Mouse (Mus musculus) adrenal gland, postnatal 25 days (tissue): Measurements from ENCODE around the gene Tcp10a. TPM values are rescaled to one million over a fixed set of nuclear protein-coding genes. Genes with fewer than 3 reads are reported as not detected.
"Not testable (repeated sequence)": the region's sequence is repeated elsewhere in the genome, so short reads cannot be mapped to it uniquely, and the experiment has no call there.

Source experiments
- DNase-seq: peaks from one replicate; pipeline ENCODE4 v3.0.0; 2021; ENCODE audit warnings: mixed read lengths
- long read RNA-seq: library from polyadenylated mRNA; stranded (forward); transcript quantifications from one replicate; pipeline ENCODE4 v2.0.0, GENCODE M21; 2021
- total RNA-seq: library from RNA; stranded (reverse); gene quantifications from 2 replicates; pipeline ENCODE4 v1.2.3, GENCODE M21; 2021

Tcp10a gene
- 0.24 TPM in 1 of 2 replicates, not detected in the other for total RNA-seq
- long read RNA-seq, result 0 reads

DNA sequence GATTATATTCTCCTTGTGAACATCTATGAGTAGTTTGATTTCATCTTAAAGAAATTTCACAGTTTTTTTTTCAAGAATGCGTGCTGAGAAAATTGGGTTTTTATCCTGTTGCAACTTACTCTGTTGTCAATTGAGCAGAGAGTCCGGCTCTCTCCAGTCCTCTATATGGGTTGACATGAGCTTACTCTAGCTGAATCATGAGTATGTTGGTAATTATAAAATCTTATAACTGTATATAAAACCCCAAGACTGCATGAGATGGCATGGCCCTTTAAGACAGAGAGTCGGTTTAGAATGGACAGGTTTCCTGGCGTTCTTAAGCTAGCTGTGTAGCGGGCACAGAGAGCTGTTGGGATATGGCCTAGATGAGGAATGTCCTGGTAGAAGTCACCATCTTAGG, at the start of gene Tcp10a:
Tcp10a (plus strand) TSS at position 301 of the 400 bp plus-strand sequence.
- not testable (repeated sequence) for DNase-seq

DNA sequence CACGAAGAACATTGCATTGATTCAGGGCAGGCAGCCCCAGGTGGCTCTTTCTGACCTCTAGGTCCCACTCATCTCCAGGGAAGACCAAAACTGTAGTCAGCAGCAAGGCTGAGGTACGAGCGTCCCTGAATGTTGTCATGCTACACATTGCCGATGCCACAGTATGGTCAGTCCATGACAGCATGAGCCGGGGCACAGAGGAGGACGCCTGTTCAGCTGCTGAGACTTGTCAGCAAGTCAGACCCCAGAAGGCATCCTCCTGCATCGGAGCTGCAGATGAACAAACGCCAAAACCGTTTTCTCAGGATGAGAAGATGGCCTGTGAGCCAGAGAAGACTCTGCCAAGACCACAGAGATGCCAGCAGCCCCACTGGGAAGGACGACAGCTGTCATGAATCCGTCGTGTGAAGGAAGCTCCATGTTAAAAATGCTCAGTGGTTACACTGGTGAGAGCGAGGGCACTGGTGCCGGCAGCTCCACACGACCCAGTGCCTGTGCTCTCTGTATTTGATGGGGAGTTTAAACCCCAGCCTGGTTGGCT, 45.7 kb upstream of the Tcp10a start:
- DNase-seq, result no peak

DNA sequence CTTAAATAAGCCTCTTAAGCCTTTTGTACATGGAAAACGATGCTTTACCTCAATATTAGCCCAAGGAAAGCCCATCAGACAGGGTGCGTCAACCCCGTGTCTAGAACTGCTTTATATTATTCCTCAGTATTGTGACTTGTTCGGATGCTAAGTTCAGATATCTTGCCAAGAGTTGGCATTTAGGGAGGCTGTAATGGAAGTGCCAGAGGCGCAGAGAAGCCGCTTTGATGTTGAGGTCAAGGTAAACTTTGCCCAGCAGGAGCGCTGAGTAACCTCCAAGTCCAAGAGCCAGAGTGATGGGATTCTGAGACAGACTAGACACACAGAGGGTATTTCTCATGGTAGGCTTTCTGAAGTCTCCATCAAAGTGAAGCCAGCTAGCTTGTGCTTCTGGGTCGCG, 45.2 kb upstream of the Tcp10a start:
- no peak for DNase-seq

DNA sequence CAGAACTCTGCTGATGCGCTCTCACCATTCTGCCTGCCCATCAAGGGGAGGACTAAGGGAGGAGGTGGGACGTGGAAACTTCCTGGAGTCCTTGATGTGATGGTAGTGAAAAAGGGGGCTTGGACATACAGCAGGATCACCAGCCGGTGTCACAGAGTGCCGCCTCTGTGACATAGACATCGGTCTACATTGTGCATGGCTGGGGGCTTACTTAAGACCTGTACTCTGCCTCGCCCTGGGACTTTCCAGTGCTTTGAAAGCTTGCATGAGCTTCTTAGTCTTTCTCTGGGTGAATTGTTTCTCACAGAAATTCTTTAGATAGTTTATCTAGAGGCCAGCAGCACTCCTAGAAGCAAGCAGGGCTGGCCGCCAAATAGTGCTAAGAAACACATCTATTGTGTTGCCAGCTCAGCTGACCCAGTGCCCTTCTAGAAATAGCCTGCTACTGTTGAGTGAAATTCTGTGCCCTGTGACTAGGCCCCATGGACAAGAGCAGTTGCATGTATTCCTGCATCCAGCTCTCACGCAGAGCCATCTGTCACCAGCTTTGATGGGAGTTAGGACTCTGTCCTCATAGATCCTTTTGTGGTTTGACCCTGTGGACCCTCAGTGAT, 40.0 kb upstream of the Tcp10a start:
- DNase-seq, result peak; percentile 62

DNA sequence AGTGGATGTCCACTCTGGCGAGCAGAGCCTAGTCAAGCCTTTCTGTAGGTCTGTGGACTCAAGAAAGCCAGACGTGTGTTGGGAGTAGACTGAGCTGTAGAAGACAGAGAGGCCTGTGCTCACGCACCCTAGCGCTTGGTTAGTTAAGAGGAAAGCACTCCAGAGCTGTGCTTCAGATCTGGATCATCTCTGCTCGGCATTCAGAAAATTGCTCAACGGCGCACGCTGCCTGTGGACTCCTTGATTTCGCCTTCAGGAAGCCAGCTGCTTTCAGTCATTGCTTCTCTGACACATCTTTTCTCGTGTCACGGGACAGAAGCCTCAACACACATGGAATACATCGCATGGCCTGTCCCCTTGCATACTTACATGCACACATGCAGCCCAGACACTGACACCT, 39.2 kb upstream of the Tcp10a start:
- DNase-seq, result no peak

DNA sequence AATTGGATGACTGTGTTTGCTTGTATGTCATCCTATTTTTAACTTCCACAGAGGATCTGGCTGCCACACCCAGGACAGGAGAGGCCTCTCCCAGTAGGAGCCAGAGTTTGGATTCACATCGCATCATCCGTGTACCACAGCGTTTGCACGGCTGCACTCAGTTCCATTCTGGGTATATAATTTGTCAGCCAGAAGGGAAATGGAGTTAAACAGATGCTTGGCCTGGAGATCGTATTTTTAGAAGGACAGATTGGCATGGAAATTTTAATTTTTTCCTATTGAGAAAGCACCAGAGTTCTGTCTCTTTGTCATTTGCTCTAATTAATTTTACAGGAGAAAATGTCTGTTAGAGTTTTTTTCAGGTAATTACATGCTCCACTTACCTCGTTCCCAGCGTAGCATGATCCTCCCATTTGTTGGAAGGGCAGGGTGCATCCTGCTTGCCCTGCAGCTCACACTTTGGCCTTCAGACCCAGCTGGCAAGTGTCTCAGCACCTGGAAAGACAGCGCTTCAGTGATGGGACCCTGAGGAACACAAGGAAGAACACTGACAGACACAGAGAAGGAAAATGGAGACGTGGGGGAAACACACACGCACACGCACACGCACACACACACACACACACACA, 37.9 kb upstream of the Tcp10a start:
- DNase-seq, result no peak

DNA sequence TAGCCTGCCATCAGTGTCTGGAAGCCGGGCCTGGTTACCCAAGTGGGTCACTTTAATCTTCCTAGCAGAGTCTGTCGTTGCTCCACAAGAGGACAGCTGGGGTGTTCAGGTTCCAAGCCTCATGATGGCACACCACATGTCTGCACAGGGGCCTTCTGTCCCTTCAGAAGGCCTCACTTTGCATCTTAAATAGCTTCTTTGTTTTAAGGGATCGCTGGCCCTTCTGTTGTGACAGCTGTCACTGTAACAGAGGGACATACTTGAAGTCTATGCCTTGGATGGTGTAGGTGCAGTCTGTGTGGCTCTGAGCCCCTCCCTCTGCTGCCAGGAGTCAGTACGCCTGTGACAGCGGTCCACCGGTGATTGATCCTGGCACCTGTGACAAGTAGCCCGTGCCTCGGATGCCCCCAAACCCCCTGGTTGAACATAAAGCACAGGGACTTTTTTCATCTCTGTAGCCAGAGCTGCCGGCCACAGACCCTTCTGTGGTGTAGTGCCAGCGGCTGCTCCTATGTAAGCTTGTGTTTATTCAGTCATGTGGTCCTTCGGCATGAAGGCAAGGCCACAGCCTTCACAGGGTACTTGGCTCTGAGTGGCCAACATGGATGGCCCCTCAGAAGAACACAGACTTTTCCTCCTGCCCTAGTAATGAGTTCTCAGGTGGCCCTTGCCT, 32.3 kb upstream of the Tcp10a start:
- no peak for DNase-seq

DNA sequence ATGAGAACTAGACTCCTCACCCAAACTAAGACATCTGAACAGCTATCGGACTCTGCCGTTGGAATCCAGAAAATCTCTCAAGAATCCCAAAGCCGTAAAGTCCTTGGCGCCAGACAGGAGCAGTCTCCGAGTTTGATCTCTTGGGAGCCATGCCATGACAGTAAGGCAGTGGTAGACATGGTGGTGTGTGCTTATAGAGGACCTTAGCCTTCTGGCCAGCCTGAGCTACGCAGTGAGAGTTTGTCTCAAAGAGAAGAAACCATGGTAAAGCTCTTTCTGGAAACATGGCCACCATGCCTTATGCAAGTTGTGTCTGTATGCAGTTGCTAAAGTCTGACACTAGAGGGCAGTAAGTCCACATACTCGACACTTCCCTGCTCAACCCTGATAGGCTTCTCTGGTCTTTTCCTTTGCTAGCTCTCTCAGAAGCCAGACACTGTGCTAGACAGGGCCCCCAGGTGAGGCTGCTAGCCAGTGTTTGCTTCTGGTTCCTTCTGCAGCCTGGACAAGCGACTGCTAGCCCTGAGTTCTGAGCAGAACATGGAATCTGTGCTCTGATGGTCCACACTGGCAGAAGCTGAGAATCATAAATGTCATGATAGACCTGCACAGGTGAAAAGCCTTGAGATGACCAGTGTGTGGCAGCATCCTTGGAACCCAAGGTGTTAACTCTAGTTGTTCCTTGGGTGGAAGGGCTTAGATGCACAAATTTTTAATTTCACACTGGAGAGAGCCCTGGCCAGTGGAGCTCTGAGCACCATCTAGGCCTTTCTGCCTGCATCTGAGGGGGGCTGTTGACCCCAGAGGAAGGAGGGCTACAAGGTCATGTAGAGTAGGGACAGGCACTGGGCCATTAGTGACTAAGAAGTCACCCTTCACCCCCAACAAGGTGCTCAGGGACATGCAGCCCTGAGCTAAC, 17.9 kb upstream of the Tcp10a start:
- DNase-seq, result not testable (repeated sequence)

DNA sequence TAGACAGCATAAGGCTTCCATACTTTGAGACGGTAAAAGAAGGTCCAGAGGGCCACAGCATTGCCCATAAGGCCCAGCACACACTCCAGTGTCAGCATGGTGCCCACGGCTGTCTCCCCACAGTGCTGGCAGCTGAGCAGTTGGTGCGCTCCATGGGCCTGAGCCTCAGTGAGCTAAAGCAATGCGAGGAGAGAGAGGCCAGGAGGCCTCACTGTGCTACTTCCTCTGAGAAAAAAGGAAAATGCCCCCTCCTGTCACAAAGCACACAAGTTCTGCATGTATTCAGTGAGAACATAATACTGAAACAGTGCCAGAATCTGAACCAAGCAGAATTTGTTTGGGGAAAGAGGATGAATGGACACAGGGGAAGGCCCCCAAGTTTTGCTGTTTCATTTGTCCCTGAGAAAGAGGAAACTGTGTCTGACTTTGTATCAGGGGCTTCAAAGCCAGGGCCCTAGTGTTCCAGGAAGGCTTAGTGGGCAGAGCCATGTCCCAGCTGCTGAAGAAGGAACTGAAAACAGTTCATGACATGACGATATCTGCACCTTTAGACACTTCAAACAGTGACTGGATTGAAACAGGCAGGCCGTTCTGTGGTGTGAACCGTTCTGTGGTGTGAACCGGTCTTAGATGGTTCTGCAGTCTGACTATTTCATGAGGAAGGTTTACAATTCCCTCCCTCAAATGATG, 8.6 kb upstream of the Tcp10a start:
- not testable (repeated sequence) for DNase-seq

DNA sequence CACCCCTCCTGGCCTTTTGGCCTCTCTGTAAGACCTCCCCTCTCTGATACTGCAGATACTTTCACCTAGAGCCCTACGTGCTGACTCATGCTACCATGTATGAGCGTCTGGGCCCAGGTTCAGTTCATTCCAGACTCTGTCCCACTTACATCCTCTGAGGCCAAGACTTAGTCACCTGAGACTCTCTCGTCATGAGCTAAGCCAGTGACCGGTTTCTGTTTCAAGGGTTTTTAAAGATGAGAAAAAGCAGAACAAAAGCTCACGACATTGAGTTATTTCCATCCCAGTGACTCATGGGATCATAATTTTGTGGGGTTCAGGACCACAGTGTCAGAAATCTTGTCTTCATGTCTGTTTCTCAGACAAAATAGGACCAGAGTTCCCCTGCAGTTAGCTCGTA, 4.7 kb upstream of the Tcp10a start:
- DNase-seq, result not testable (repeated sequence)

DNA sequence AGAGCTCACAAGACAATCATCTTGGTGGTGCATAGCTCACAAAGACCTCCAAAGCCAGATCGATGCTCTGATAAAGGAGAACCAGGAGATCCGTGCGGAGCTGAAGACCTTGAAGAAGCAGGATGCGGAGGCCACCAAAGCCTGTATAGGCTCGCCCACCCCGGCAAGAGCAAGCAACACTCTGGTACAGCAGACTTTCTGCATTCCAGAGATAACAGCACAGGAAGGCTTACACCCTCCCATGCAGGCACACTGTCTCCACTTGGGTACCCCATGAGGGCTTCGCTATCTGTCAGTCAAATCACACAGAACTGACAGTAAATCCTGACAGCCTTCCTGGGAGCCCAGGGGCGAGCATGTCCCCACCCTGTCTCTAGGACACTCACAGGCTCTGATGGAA, 2.0 kb downstream of the Tcp10a start:
- not testable (repeated sequence) for DNase-seq

DNA sequence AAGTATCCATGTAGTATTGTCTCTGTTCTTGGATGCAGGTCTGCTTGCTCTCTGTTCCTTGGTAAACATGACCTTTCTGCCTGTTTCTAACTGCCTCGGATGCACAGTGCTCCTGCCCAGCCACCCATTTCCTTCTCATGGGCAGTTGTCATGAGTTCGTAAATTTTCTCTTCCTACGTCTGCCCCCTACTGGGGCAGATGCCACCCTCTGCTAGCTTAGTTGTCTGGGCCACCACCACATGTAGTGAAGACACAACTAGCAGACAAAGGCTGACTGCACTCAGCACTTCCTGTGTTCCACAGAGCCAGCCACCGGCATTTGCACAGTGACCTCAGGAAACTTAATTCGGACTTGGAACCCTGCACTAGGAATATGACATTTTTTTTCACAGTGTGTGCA, 8.3 kb downstream of the Tcp10a start:
- DNase-seq, result not testable (repeated sequence)

DNA sequence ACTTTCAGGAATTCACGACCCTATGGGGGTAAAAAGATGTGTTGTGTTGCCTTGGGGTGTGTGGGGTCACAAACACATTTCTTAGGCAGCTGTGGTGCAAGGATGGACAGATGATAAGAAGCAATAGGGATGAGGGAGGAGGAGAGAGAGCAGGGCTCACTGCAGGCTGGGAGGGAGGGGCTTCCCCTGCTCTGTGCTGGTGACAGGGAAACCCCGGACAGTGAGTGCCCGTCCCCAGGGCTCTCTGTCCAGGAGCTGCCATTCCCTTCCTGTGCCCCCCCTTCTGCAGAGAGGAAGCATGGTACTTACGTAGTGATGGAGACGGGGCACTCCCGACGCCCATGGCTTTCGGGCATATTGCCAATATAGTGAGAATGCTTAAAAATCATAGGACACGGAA, 12.9 kb downstream of the Tcp10a start:
- not testable (repeated sequence) for DNase-seq

DNA sequence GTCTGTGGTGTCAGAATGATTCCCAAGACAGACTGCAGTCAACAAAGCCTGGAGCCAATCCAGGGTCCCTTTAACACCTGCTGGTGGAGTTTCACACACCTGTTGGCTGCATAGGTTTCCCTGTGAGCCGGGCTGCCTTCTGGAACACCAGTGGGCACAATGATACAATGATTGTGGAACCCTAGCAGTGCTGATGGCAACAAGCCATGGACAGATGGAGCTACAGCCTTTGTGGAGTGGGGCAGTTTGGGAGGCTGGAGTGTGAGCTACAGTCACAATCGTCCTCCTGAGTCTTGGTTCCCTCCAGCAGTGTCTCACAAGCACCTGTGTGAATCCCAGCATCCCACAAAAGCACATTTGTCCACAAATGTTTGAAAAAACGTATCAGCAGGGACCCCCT, 24.3 kb downstream of the Tcp10a start:
- not testable (repeated sequence) for DNase-seq

DNA sequence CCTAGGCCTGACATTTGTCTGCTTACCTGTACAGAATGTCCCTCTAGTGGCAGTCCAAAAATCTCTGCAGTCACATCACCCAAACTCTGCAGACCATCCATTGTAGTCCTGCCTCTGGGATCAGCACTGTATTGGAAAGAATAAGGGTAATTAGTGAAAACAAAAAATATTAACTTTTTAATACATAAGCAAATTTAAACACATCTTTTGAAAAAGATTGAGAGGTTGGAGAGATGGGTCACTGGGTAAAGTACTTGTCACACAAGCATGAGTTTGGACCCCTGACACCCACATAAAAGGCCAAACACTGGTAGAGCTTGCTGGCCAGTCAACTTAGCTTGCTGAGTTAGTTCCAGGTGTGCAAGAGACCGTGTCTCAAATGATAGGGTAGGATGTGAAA, 28.1 kb downstream of the Tcp10a start, which contains the start of gene Ttll2:
Ttll2 (minus strand) TSS at position 101 of the 400 bp plus-strand sequence.
- DNase-seq, result not testable (repeated sequence)

DNA sequence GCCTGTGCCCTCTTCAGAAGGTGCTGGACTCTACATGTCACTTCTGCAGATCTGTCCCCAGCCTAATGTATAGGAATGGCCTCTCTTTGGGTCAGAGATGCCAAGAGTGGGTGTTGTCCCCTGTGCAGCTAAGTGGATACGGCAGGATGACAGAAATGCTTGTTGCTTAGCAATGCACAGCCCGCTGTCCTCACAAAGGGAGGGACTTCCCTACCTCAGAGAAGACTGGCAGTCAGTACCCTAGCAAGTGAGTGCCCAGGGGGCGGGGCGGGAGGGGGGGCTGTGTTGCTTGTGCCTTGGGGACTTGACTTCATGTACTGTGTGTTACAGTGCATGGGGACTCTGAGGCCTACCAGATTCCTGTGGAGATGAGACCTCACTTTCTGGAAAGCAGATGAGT, 35.4 kb downstream of the Tcp10a start:
- not testable (repeated sequence) for DNase-seq

DNA sequence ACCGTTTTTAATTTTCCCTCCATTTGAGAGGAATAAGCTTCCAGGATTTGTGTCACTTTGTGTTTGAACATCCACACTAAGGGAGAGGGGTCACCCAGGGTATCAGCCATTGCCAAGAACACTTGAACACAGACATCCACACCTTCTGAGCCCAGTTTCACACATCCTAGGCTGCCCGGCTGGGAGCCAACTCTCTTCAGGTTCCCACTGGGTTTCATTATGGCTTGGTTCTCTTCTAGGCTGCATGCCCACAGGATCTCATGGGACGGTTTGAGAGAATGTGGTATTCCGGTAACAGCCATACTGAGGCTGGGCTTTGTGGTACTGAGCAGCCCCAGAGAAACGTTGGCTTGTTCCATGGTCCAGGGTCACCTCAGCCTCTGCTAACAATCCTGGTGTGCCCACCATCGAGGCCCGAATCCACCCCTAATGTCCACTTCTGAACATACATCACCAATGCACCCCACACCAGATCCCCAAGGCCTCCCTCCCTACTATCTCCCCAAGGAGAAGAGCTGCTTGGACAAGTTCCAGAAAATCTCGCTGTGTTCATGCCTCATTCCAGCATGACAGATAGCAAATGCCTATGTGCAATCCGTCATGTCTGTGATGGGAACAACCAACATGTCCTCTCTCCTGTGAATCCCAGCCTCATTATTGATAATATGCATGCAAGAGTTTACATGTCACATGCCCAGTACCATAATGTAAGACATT, 36.5 kb downstream of the Tcp10a start:
- peak; percentile 21 for DNase-seq

DNA sequence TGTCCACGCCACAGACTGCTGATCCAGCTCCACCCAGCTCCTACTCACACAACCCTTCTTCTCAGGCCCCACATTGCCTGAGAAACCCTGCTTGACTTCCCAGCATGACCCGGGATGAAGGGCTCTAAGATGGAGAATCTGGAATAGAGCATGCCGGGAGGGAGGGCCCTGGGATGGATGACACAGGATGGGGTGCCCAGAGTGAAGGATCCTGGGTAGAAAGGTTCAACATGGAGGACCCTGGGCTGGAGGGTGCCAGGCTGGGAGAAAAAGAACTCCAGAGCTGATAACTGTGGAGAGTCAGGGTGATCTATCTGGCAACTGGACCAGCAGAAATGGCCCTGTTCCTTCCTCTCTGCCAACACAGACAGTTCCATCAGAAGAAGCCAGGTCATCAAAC, 41.2 kb downstream of the Tcp10a start:
- DNase-seq, result not testable (repeated sequence)

DNA sequence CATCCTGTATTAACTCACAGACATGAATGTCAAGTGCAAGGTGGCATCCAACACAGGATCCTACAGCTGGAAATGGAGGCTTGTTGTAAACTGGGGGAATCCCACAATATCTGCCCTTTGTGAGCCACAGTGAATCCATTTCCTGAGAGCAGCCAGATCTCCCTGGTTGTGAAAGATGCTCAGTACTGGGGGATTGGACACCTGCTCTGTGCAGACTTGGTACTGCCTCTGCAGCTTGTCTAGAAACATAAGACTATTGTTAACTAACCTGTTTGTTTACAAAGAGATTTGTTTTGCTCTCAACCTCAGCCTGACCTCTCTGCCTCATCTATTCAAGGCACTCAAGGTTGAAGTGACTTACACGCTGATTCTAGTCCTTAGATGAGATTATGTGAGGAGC, 41.8 kb downstream of the Tcp10a start:
- not testable (repeated sequence) for DNase-seq

DNA sequence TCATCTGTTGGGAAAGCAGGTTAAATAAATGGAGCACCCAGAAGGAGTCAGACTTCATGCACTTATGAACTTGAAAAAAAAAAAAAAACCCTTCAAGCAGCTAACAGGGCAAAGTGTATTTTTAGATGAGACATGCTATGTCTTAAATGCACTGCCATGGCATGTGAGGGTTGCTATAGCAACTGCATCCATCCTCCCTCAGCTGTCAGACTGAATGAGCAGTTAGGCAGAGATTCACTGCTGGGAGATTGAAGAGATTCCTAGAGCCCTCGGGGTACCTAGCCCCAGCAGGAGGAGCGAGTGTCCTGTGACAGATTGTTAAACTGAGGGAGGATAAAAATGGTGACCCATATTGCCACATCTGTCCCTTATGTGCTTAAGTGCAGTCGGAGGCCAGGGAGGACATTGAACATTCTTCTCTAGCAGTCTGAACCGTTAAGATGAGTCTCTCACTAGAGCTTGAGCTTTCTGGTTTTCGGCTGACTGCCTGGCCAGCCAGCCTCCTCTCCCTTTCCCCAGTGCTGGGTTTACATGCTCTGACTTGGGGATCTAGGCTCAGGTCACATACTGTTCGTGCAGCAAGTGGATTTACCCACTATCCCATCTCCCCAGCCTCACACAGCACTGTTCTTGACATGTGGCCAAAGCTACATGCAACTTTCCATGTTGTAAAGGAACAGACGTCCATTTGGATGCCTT, 42.4 kb downstream of the Tcp10a start:
- not testable (repeated sequence) for DNase-seq
